Mouse (Mus musculus): ENCODE measurements around the gene Hpf1. TPM values are rescaled to one million over a fixed set of nuclear protein-coding genes. Genes with fewer than 3 reads are reported as not detected.
A peak's percentile ranks its signal among the peaks of the same experiment; 100 is the strongest.

Gene Hpf1
- polyA plus RNA-seq, 1 experiment from 2014 or later: 125 TPM

DNA sequence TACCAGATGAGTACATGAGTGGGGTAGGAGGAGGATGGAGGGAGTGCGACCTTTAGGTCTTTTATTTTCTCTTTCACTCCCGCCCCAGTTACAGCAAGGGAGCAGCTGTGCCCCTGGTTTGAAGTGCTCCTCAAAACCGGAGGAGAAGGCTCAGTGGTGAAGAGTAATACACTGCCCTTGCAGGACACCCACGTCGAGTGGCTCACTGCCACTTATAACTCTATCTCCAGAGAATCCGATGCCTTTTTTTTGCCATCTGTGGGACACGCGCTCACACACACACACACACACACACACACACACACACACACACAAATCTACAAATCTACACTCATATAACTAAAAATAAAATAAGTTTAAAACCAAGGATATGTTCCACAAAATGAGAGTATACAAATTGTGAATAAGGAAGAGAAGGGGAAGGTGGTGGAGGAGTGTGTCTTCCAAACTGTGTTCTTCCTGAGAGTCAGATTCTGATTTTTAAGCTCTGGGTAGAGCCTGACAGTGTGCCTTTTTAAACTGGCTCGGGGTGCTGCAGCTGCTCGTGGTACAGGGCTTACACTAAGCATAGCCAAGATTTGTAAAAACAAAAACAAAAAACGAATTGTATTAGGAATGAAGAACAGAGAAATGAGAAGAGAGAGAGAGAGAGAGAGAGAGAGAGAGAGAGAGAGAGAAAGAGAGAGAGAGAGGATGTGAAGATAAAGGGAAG is 931 bp upstream of the Hpf1 start:
- no peaks in the 10 kb centered on the region for H3K27me3 ChIP-seq (ENCODE audit: control insufficient read depth, insufficient read depth, low read length)
- no peak overlapping the region for H3K4me2 ChIP-seq (replicated peaks; ENCODE audit: low read depth, low read length)
- DNase-seq (ENCODE audit: low spot score): no peak
- WGBS: 88% methylated on average over 11 of the region's 11 CpGs
- ATAC-seq (ENCODE audit: low FRiP score): no peak
- H3K4me3 ChIP-seq (ENCODE audit: low read depth, low read length): no peak overlapping the region
- H3K9me3 ChIP-seq (ENCODE audit: control insufficient read depth, low read length): no peaks in the 10 kb centered on the region
- no peak overlapping the region for H3K27ac ChIP-seq (ENCODE audit: low read depth, low read length)
- H3K9ac ChIP-seq (ENCODE audit: low read depth, low read length): no peak overlapping the region
- H3K36me3 ChIP-seq (ENCODE audit: control insufficient read depth, insufficient read depth, low read length): no peaks in the 10 kb centered on the region
- no peaks in the 10 kb centered on the region for H3K4me1 ChIP-seq (replicated peaks; ENCODE audit: control insufficient read depth, insufficient read depth, low read length)

DNA sequence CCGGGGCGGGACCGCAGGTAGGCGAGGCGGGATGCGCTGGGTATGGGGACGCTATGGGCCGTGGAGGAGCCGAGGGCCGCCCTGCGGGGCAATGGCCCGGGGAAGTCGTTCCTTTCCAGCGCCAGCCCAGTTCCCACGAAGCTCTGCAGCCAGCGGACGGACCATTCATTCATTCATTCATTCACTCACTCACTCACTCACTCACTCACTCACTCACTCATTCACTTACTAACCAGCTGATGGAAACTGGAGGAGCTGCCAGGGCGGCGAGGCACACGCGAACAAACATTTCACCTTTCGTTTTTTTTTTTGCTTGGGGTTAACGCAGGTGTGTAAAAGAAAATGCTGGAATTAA is 279 bp downstream of the Hpf1 start:
- no peak overlapping the region; the same call in 1 of the 2 replicates for H3K27ac ChIP-seq (ENCODE audit: low read depth, low read length)
- WGBS: 2% methylated on average over 23 of the region's 23 CpGs
- ATAC-seq (ENCODE audit: low FRiP score) (no peak), DNase-seq (ENCODE audit: low spot score) (no peak)
- peak overlapping the region; percentile 69 for H3K4me3 ChIP-seq (ENCODE audit: low read depth, low read length)
- no peaks in the 10 kb centered on the region for H3K36me3 ChIP-seq (ENCODE audit: control insufficient read depth, insufficient read depth, low read length)
- H3K9ac ChIP-seq (ENCODE audit: low read depth, low read length): peak overlapping the region; percentile 76
- no peaks in the 10 kb centered on the region for H3K4me1 ChIP-seq (replicated peaks; ENCODE audit: control insufficient read depth, insufficient read depth, low read length)
- peak overlapping the region; percentile 44 for H3K4me2 ChIP-seq (replicated peaks; ENCODE audit: low read depth, low read length)
- H3K27me3 ChIP-seq (ENCODE audit: control insufficient read depth, insufficient read depth, low read length): no peaks in the 10 kb centered on the region
- no peaks in the 10 kb centered on the region for H3K9me3 ChIP-seq (ENCODE audit: control insufficient read depth, low read length)

DNA sequence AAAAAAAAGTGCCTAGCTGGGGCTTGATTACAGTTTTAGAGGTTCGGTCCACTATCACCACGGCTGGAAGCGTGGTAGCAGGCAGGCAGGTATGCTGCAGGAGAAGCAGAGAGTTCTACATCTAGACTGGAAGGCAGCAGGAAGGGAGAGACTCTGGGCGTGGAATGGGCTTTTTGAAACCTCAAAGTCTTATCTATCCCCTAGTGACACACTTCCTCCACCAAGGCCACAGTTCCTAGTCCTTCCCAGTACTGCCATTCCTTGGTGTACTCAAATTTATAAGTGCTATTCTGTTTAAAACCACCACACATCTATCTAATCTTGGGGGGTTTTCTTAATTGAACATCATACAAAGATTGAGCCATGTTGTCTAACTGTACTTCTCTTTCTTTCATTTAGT is 1.5 kb downstream of the Hpf1 start:
- H3K4me3 ChIP-seq (ENCODE audit: low read depth, low read length): no peak overlapping the region
- WGBS: 92% methylated on average over 4 of the region's 4 CpGs

DNA sequence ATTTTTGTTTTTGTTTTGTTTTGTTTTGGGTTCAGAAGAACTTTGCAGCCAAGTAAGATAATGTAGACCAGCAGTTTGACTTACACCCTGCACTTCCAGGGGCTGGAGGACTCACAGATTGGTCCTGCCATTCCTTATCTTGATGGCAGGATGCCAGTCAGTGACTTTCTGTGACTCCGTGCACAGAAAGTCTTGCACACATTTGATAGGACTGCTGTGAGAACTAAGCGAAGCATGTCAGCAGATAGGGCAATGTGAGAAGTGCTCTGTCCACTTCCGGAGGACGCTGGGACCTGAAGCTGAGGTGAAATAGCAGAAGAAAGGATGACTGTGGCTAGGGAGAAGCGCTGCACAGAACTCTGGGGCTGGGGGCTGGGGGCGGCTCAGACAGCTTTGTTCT is 5.7 kb downstream of the Hpf1 start:
- Histone ChIP-seq H3K4me1 (replicated peaks; ENCODE audit: control insufficient read depth, insufficient read depth, low read length) (no peaks in the 10 kb centered on the region), H3K9ac (ENCODE audit: low read depth, low read length) (no peak overlapping the region), H3K27me3 (ENCODE audit: control insufficient read depth, insufficient read depth, low read length) (no peaks in the 10 kb centered on the region), H3K36me3 (ENCODE audit: control insufficient read depth, insufficient read depth, low read length) (0 out of 2 replicates have a peak, but pooled peaks cover 2% of the 10 kb centered on the region), H3K4me3 (ENCODE audit: low read depth, low read length) (no peak overlapping the region), H3K9me3 (ENCODE audit: control insufficient read depth, low read length) (no peaks in the 10 kb centered on the region), H3K27ac (ENCODE audit: low read depth, low read length) (no peak overlapping the region), H3K4me2 (replicated peaks; ENCODE audit: low read depth, low read length) (no peak overlapping the region)
- 89% methylated on average over 6 of the region's 6 CpGs for WGBS
- DNase-seq (ENCODE audit: low spot score): no peak
- no peak for ATAC-seq (ENCODE audit: low FRiP score)

More for the DNA sequence above, 1.5 kb downstream of the Hpf1 start:
- Histone ChIP-seq H3K27ac (ENCODE audit: low read depth, low read length) (no peak overlapping the region), H3K27me3 (ENCODE audit: control insufficient read depth, insufficient read depth, low read length) (no peaks in the 10 kb centered on the region), H3K4me1 (replicated peaks; ENCODE audit: control insufficient read depth, insufficient read depth, low read length) (no peaks in the 10 kb centered on the region), H3K36me3 (ENCODE audit: control insufficient read depth, insufficient read depth, low read length) (no peaks in the 10 kb centered on the region), H3K9me3 (ENCODE audit: control insufficient read depth, low read length) (no peaks in the 10 kb centered on the region), H3K9ac (ENCODE audit: low read depth, low read length) (no peak overlapping the region), H3K4me2 (replicated peaks; ENCODE audit: low read depth, low read length) (no peak overlapping the region)
- DNase-seq (ENCODE audit: low spot score) (no peak), ATAC-seq (ENCODE audit: low FRiP score) (no peak)

DNA sequence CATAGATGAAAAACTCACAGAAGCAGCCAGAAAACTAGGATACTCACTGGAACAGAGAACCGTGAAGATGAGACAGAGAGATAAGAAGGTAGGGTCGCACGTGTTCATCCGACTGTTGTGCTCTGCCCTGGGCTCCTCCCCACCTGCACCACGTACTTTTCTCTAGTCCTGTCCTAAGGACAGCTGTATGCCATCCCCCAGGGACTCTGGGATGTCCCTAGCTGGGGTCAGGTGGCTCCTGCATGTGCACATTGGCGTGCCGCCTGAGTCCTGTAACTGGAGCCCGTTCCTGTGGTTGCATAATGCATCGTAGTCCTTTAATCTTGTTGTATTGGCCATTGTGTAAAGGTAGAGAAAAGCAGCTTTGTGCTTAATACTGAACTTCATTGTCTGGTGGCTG is 9.9 kb downstream of the Hpf1 start:
- H3K4me1 ChIP-seq (replicated peaks; ENCODE audit: control insufficient read depth, insufficient read depth, low read length): no peaks in the 10 kb centered on the region
- H3K27me3 ChIP-seq (ENCODE audit: control insufficient read depth, insufficient read depth, low read length): no peaks in the 10 kb centered on the region
- ATAC-seq (ENCODE audit: low FRiP score) (no peak), DNase-seq (ENCODE audit: low spot score) (no peak)
- H3K4me2 ChIP-seq (replicated peaks; ENCODE audit: low read depth, low read length): no peak overlapping the region
- 84% methylated on average over 9 of the region's 9 CpGs for WGBS
- no peak overlapping the region for H3K9ac ChIP-seq (ENCODE audit: low read depth, low read length)
- H3K9me3 ChIP-seq (ENCODE audit: control insufficient read depth, low read length): no peaks in the 10 kb centered on the region
- no peak overlapping the region for H3K4me3 ChIP-seq (ENCODE audit: low read depth, low read length)
- H3K36me3 ChIP-seq (ENCODE audit: control insufficient read depth, insufficient read depth, low read length): 0 out of 2 replicates have a peak, but pooled peaks cover 4% of the 10 kb centered on the region
- H3K27ac ChIP-seq (ENCODE audit: low read depth, low read length): no peak overlapping the region

DNA sequence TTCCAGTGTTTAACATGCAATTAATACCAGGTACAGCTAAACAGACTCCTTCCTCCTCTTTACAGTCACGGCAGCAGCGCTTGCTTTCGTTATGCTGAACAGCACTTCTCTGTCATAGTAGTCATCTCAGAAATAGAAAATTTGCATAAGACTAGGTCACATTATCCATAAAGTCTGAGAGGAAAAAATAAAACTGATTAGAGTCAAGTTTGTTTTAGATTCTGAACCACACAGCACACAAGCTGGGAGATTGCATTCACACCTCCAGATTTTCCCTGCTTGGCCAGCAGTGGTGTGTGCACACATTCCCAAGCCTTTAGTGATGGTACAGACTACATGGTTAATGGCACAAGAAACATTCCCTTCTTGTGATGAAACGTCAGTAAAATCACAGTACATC is 21.9 kb downstream of the Hpf1 start:
- no peak overlapping the region for H3K9ac ChIP-seq (ENCODE audit: low read depth, low read length)
- ATAC-seq (ENCODE audit: low FRiP score) (no peak), DNase-seq (ENCODE audit: low spot score) (no peak)
- H3K27me3 ChIP-seq (ENCODE audit: control insufficient read depth, insufficient read depth, low read length): no peaks in the 10 kb centered on the region
- no peak overlapping the region for H3K27ac ChIP-seq (ENCODE audit: low read depth, low read length)
- WGBS: 78% methylated on average over 4 of the region's 4 CpGs
- no peaks in the 10 kb centered on the region for H3K9me3 ChIP-seq (ENCODE audit: control insufficient read depth, low read length)
- H3K4me3 ChIP-seq (ENCODE audit: low read depth, low read length): no peak overlapping the region
- no peak overlapping the region for H3K4me2 ChIP-seq (replicated peaks; ENCODE audit: low read depth, low read length)
- H3K4me1 ChIP-seq (replicated peaks; ENCODE audit: control insufficient read depth, insufficient read depth, low read length): no peaks in the 10 kb centered on the region
- no peaks in the 10 kb centered on the region for H3K36me3 ChIP-seq (ENCODE audit: control insufficient read depth, insufficient read depth, low read length)

DNA sequence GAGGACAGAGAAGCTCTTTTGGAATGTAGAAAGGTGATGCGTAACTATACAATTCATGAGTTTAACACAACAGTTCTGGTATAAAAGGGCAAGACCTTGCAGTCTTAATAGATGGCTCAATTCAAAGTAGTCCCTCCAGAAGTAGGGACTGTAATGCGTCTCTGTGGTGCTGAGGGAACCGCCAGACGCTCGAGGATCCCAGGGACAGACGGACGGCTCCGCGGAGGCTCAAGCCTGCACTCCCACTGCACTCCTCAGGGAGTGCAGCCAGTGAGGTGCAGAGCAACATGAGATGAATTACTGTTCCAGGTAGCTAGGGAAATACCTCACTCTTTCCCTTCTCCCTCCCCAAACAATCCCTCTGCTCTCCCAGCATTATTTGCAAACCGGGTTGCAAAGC is 22.3 kb downstream of the Hpf1 start:
- Histone ChIP-seq H3K27ac (ENCODE audit: low read depth, low read length) (no peak overlapping the region), H3K27me3 (ENCODE audit: control insufficient read depth, insufficient read depth, low read length) (no peaks in the 10 kb centered on the region), H3K9me3 (ENCODE audit: control insufficient read depth, low read length) (no peaks in the 10 kb centered on the region), H3K36me3 (ENCODE audit: control insufficient read depth, insufficient read depth, low read length) (no peaks in the 10 kb centered on the region), H3K4me3 (ENCODE audit: low read depth, low read length) (no peak overlapping the region), H3K4me1 (replicated peaks; ENCODE audit: control insufficient read depth, insufficient read depth, low read length) (no peaks in the 10 kb centered on the region), H3K4me2 (replicated peaks; ENCODE audit: low read depth, low read length) (no peak overlapping the region), H3K9ac (ENCODE audit: low read depth, low read length) (no peak overlapping the region)
- no peak for DNase-seq (ENCODE audit: low spot score)
- WGBS: 57% methylated on average over 10 of the region's 10 CpGs
- ATAC-seq (ENCODE audit: low FRiP score): no peak

DNA sequence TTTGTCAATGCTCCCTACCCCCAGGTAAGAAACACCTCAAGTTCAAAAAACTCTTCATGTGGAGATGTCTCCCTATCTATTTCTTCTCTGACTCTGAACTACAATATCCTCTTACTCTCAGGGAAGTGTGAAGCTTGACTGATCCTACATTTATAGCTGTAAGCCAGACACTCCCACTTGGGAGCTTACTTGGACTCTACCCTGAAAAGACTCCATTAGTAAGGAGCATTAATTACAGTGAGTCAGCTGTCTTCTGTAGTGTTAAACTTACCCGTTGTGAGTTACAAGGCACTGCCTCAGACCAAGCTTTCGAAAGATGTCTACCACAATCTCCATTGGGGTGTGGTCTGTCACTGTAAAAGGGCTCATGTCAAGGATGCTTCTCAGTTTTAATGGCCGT is 28.9 kb downstream of the Hpf1 start:
- DNase-seq (ENCODE audit: low spot score): no peak
- H3K36me3 ChIP-seq (ENCODE audit: control insufficient read depth, insufficient read depth, low read length): no peaks in the 10 kb centered on the region
- no peak overlapping the region for H3K9ac ChIP-seq (ENCODE audit: low read depth, low read length)
- no peak overlapping the region for H3K27ac ChIP-seq (ENCODE audit: low read depth, low read length)
- H3K4me3 ChIP-seq (ENCODE audit: low read depth, low read length): no peak overlapping the region
- H3K27me3 ChIP-seq (ENCODE audit: control insufficient read depth, insufficient read depth, low read length): no peaks in the 10 kb centered on the region
- H3K4me2 ChIP-seq (replicated peaks; ENCODE audit: low read depth, low read length): no peak overlapping the region
- 88% methylated on average over 3 of the region's 3 CpGs for WGBS
- no peaks in the 10 kb centered on the region for H3K4me1 ChIP-seq (replicated peaks; ENCODE audit: control insufficient read depth, insufficient read depth, low read length)
- H3K9me3 ChIP-seq (ENCODE audit: control insufficient read depth, low read length): no peaks in the 10 kb centered on the region
- ATAC-seq (ENCODE audit: low FRiP score): no peak

DNA sequence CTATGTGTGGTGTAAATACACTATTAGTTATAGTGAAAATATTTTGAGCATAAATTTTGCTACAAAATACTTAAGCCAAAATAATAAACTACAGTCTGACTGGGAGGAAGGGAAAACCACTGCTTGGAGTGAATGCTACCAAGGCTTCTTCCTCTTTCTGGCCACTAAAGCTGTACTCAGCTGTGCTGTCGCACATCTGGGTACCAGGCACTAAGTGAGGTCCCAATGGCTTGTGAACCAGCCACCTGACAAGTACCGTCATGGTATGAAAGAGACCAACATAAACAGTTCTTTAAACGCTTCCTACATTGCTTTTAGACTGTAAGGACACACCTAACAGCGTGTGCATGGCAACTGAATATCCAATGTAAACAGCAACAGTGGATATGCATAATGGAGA is 30.0 kb downstream of the Hpf1 start:
- Histone ChIP-seq H3K27me3 (ENCODE audit: control insufficient read depth, insufficient read depth, low read length) (no peaks in the 10 kb centered on the region), H3K36me3 (ENCODE audit: control insufficient read depth, insufficient read depth, low read length) (no peaks in the 10 kb centered on the region), H3K4me1 (replicated peaks; ENCODE audit: control insufficient read depth, insufficient read depth, low read length) (no peaks in the 10 kb centered on the region), H3K4me2 (replicated peaks; ENCODE audit: low read depth, low read length) (no peak overlapping the region), H3K4me3 (ENCODE audit: low read depth, low read length) (no peak overlapping the region), H3K9me3 (ENCODE audit: control insufficient read depth, low read length) (no peaks in the 10 kb centered on the region), H3K27ac (ENCODE audit: low read depth, low read length) (no peak overlapping the region), H3K9ac (ENCODE audit: low read depth, low read length) (no peak overlapping the region)
- ATAC-seq (ENCODE audit: low FRiP score) (no peak), DNase-seq (ENCODE audit: low spot score) (no peak)
- WGBS: 91% methylated on average over 4 of the region's 4 CpGs

Data from hindbrain, embryonic 11.5 days (tissue).